In genomic region chr4:122937489-122937888, GRCm38 (mm10) we compare ENCODE assay signal across 25 mouse cellular contexts. TPM values are rescaled to one million over a fixed set of nuclear protein-coding genes. Genes with fewer than 3 reads are reported as not detected.
DNase-seq lines count a peak whose midpoint lies in the region; ATAC-seq and TF ChIP-seq lines count a peak whose summit lies in the region.
"Had no signal": no experiment of that assay in that cellular context is flagged by ENCODE, and none has a peak within 500 bp of the region (broad histone marks: within the 10 kb centered on the region; RNA-seq: fewer than 3 reads in every experiment).

No protein-coding gene starts in this region.

- H3K36me3 ChIP-seq in forebrain, postnatal 0 days (ENCODE audit: insufficient read depth), result no peaks in the 10 kb centered on the region
- H3K36me3 ChIP-seq: embryonic facial prominence, embryonic 15.5 days; hindbrain, embryonic 12.5 days; limb, embryonic 10.5 days; liver, embryonic 15.5 days; lung, embryonic 15.5 days had no signal

- no peak overlapping the region for H3K4me3 ChIP-seq in layer of hippocampus, adult 2 months
- H3K4me3 ChIP-seq in forebrain, postnatal 0 days (ENCODE audit: low read depth, low read length), result no peak overlapping the region
- H3K4me3 ChIP-seq: embryonic facial prominence, embryonic 15.5 days; hindbrain, embryonic 12.5 days; limb, embryonic 10.5 days; liver, embryonic 15.5 days; lung, embryonic 15.5 days had no signal

- no peaks in the 10 kb centered on the region for H3K4me1 ChIP-seq in forebrain, postnatal 0 days (ENCODE audit: insufficient read depth)
- H3K4me1 ChIP-seq: embryonic facial prominence, embryonic 15.5 days; hindbrain, embryonic 12.5 days; limb, embryonic 10.5 days; liver, embryonic 15.5 days; lung, embryonic 15.5 days had no signal

- H3K9me3 ChIP-seq in forebrain, postnatal 0 days (ENCODE audit: low read length), result no peaks in the 10 kb centered on the region
- H3K9me3 ChIP-seq: embryonic facial prominence, embryonic 15.5 days; hindbrain, embryonic 12.5 days; limb, embryonic 10.5 days; liver, embryonic 15.5 days; lung, embryonic 15.5 days had no signal

- H3K27ac ChIP-seq in layer of hippocampus, adult 2 months, result peak overlapping the region; percentile 80
- H3K27ac ChIP-seq in forebrain, postnatal 0 days (ENCODE audit: low read depth, low read length), result no peak overlapping the region
- H3K27ac ChIP-seq: embryonic facial prominence, embryonic 15.5 days; hindbrain, embryonic 12.5 days; limb, embryonic 10.5 days; liver, embryonic 15.5 days; lung, embryonic 15.5 days had no signal

- no peak overlapping the region for H3K9ac ChIP-seq in forebrain, postnatal 0 days
- H3K9ac ChIP-seq: embryonic facial prominence, embryonic 15.5 days; hindbrain, embryonic 12.5 days; liver, embryonic 15.5 days; lung, embryonic 15.5 days had no signal

- TF ChIP-seq CTCF in layer of hippocampus, adult 2 months (conservative IDR thresholded peaks at IDR 0.05), result no peak
- TF ChIP-seq CTCF in forebrain, postnatal 0 days (IDR thresholded peaks at IDR 0.05; ENCODE audit: low read depth), result no peak

- peak; percentile 27 to 44 for DNase-seq in heart, adult 18-20 months
- DNase-seq in heart, adult 11 months, result no peak
- peak; percentile 42 to 43 for DNase-seq in layer of hippocampus, adult 2 months (ENCODE audit: low spot score in 2 of 2)
- no peak for DNase-seq in layer of hippocampus, postnatal 25 days (ENCODE audit: extremely low spot score in 1 of 2, low spot score in 1 of 2)
- peak; percentile 81 for DNase-seq in brain, adult 2 months (ENCODE audit: low read depth, low spot score)
- peak; percentile 55 for DNase-seq in skeletal muscle tissue, adult 2 months (ENCODE audit: low read depth, low spot score)
- DNase-seq in forebrain, postnatal 0 days, result no peak
- DNase-seq: adrenal gland, postnatal 14 days; cerebellum, adult 9-10 months; kidney, postnatal 4 days; liver; lung, postnatal 4 days; midbrain, embryonic 14.5 days; right cerebral cortex, postnatal 25 days; thymus, adult 2 months had no signal

- H3K27me3 ChIP-seq in forebrain, postnatal 0 days (ENCODE audit: insufficient read depth, low read length), result no peaks in the 10 kb centered on the region
- H3K27me3 ChIP-seq: embryonic facial prominence, embryonic 15.5 days; hindbrain, embryonic 12.5 days had no signal

- WGBS in forebrain, postnatal 0 days, result 77% methylated on average over 3 of the region's 3 CpGs

- ATAC-seq in forebrain, postnatal 0 days, result no peak
- ATAC-seq: forebrain, embryonic 14.5 days; intestine, postnatal 0 days had no signal

- no peak overlapping the region for H3K4me2 ChIP-seq in forebrain, postnatal 0 days (ENCODE audit: low read depth)
- H3K4me2 ChIP-seq: embryonic facial prominence, embryonic 15.5 days; hindbrain, embryonic 12.5 days; liver, embryonic 15.5 days; lung, embryonic 15.5 days had no signal

RNA-seq across cellular contexts. Expression of gene Mfsd2a, which starts 23.5 kb away (rescaled TPM):
- 1 to 10 TPM in 1 of 2 experiments, not detected in 1; 2.8 TPM for total RNA-seq in heart, adult 18-20 months (2021)
- total RNA-seq in layer of hippocampus, adult 2 months (2021), result 10 to 100 TPM; 45.8 to 49.1 TPM
- total RNA-seq in layer of hippocampus, postnatal 25 days (2021), result 10 to 100 TPM; 37.9 to 54.8 TPM
- 34.7 and 40.7 TPM in 2 replicates for total RNA-seq in forebrain, postnatal 0 days (2014; rRNA removed)
- 30.6 and 33.4 TPM in 2 replicates for polyA plus RNA-seq in forebrain, postnatal 0 days (2015; fragmentation: Nextera tagmentation; extraction: Ambion mirVana)
- total RNA-seq: common myeloid progenitor, adult 5-6 weeks; megakaryocyte-erythroid progenitor cell, adult 5-6 weeks had no signal

RNA-seq across cellular contexts. Expression of gene Cap1, which starts 51.6 kb away (rescaled TPM):
- total RNA-seq in heart, adult 18-20 months (2021), result 10 to 100 TPM; 46.3 to 52.7 TPM
- 100 to 1,000 TPM; 296 to 316 TPM for total RNA-seq in layer of hippocampus, adult 2 months (2021)
- 100 to 1,000 TPM; 299 to 313 TPM for total RNA-seq in layer of hippocampus, postnatal 25 days (2021)
- total RNA-seq in forebrain, postnatal 0 days (2014; rRNA removed), result 155 and 161 TPM in 2 replicates
- 68.5 and 75.2 TPM in 2 replicates for polyA plus RNA-seq in forebrain, postnatal 0 days (2015; fragmentation: Nextera tagmentation; extraction: Ambion mirVana)

RNA-seq across cellular contexts. Expression of gene Mycl, which starts 58.0 kb away (rescaled TPM):
- under 1 TPM; 0.25 to 0.87 TPM for total RNA-seq in heart, adult 18-20 months (2021)
- total RNA-seq in layer of hippocampus, adult 2 months (2021), result 10 to 100 TPM; 31.8 to 32.4 TPM
- 10 to 100 TPM; 33.9 to 37.8 TPM for total RNA-seq in layer of hippocampus, postnatal 25 days (2021)
- 106 and 113 TPM in 2 replicates for total RNA-seq in forebrain, postnatal 0 days (2014; rRNA removed)
- polyA plus RNA-seq in forebrain, postnatal 0 days (2015; fragmentation: Nextera tagmentation; extraction: Ambion mirVana), result 65.9 and 67.6 TPM in 2 replicates
- total RNA-seq: MEL had no signal

Comparison
In these comparisons a context has a peak if more than half of its experiments do, and no peak if none do; other contexts are left out.
1. DNase-seq: peak in heart, adult 18-20 months (2 of 2), layer of hippocampus, adult 2 months (2 of 2), brain, adult 2 months (single experiment) and skeletal muscle tissue, adult 2 months (single experiment); none in heart, adult 11 months (single experiment), layer of hippocampus, postnatal 25 days (0 of 2) and forebrain, postnatal 0 days (single experiment).
2. RNA of gene Mycl, which starts 58.0 kb away (total RNA-seq): 106 to 113 TPM in forebrain, postnatal 0 days, 33.9 to 37.8 TPM in layer of hippocampus, postnatal 25 days and 31.8 to 32.4 TPM in layer of hippocampus, adult 2 months; 0.25 to 0.87 TPM in heart, adult 18-20 months; every median in the first group is over 10 times any median in the second.